ENCODE assay signal across 8 mouse cellular contexts in the genomic region with DNA sequence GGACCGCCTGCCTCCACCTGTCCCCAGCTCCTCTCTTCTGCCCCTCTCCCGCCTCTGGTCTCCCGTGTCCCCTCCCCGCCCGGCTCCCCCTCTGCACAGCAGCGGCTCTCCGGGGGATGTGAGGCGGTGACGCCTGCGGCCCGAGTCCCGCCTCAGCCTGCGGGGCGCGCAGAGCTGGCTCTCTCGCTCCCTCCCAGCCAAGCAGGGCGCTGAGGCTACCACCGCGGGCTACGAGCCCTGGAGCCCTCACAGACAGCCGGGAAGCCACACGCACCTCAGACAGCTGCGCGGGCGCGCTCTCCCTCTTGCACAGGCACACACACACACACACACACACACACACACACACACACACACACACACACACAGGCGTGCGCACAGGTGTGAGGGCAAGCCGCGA. TPM values are rescaled to one million over a fixed set of nuclear protein-coding genes. Genes with fewer than 3 reads are reported as not detected.
DNase-seq lines count a peak whose midpoint lies in the region; ATAC-seq and TF ChIP-seq lines count a peak whose summit lies in the region.

No protein-coding gene starts in this region.

- no peaks in the 10 kb centered on the region for H3K36me3 ChIP-seq in heart, embryonic 14.5 days (ENCODE audit: control insufficient read depth, insufficient read depth, low read length)
- H3K36me3 ChIP-seq in embryonic facial prominence, embryonic 11.5 days (replicated peaks; ENCODE audit: control insufficient read depth, insufficient read depth, low read depth, low read length) = no peaks in the 10 kb centered on the region
- H3K36me3 ChIP-seq in hindbrain, embryonic 10.5 days = no peaks in the 10 kb centered on the region
- no peaks in the 10 kb centered on the region for H3K36me3 ChIP-seq in midbrain, postnatal 0 days (ENCODE audit: insufficient read depth, low read length)

- peak; percentile 44; the same call in 1 of the 2 replicates for ATAC-seq in heart, embryonic 14.5 days (ENCODE audit: insufficient number of reproducible peaks, insufficient read depth, low FRiP score, low read depth)
- peak; percentile 90 for ATAC-seq in embryonic facial prominence, embryonic 11.5 days (replicated peaks; ENCODE audit: insufficient number of reproducible peaks, low FRiP score, low TSS enrichment, low read depth)
- ATAC-seq in midbrain, postnatal 0 days (ENCODE audit: low FRiP score) = peak; percentile 85

- H3K27ac ChIP-seq in heart, embryonic 14.5 days (replicated peaks in 1 of 2; ENCODE audit: control insufficient read depth in 1 of 2, insufficient read depth in 1 of 2, low read depth in 2 of 2, low read length in 2 of 2) = no peak overlapping the region
- no peak overlapping the region for H3K27ac ChIP-seq in embryonic facial prominence, embryonic 11.5 days (replicated peaks; ENCODE audit: low read depth, low read length)
- H3K27ac ChIP-seq in hindbrain, embryonic 10.5 days = peak overlapping the region; percentile 81
- peak overlapping the region; percentile 62 for H3K27ac ChIP-seq in midbrain, postnatal 0 days (ENCODE audit: low read depth, low read length)

- peak overlapping the region; percentile 52 for H3K9ac ChIP-seq in heart, embryonic 14.5 days (ENCODE audit: low read length)
- H3K9ac ChIP-seq in embryonic facial prominence, embryonic 11.5 days (replicated peaks; ENCODE audit: low read length) = peak overlapping the region; percentile 26
- H3K9ac ChIP-seq in midbrain, postnatal 0 days (replicated peaks; ENCODE audit: low read length, poor library complexity, severe bottlenecking) = peak overlapping the region; percentile 81

- H3K4me1 ChIP-seq in heart, embryonic 14.5 days (ENCODE audit: control insufficient read depth in 2 of 2, insufficient read depth in 2 of 2, low read length in 2 of 2) = peaks cover 7 to 9% of the 10 kb centered on the region in 2 experiments; a peak in 3 of 4 replicates
- H3K4me1 ChIP-seq in embryonic facial prominence, embryonic 11.5 days (ENCODE audit: control insufficient read depth, insufficient read depth, low read length) = peaks cover 2% of the 10 kb centered on the region; the same call in 1 of the 2 replicates
- H3K4me1 ChIP-seq in hindbrain, embryonic 10.5 days (replicated peaks) = peaks cover 17% of the 10 kb centered on the region
- no peaks in the 10 kb centered on the region for H3K4me1 ChIP-seq in midbrain, postnatal 0 days (ENCODE audit: insufficient read depth, low read length)

- WGBS in heart, embryonic 14.5 days = under 1% methylated on average over 22 of the region's 30 CpGs
- WGBS in embryonic facial prominence, embryonic 11.5 days = 2% methylated on average over 29 of the region's 30 CpGs
- 0% methylated on average over 30 of the region's 30 CpGs for WGBS in hindbrain, embryonic 10.5 days
- WGBS in midbrain, postnatal 0 days = under 1% methylated on average over 23 of the region's 30 CpGs

- H3K9me3 ChIP-seq in heart, embryonic 14.5 days (ENCODE audit: control insufficient read depth, low read length) = no peaks in the 10 kb centered on the region
- no peaks in the 10 kb centered on the region for H3K9me3 ChIP-seq in embryonic facial prominence, embryonic 11.5 days (replicated peaks; ENCODE audit: control insufficient read depth, low read length)
- H3K9me3 ChIP-seq in hindbrain, embryonic 10.5 days = no peaks in the 10 kb centered on the region
- no peaks in the 10 kb centered on the region for H3K9me3 ChIP-seq in midbrain, postnatal 0 days (ENCODE audit: low read length)

- peak overlapping the region; percentile 53 to 57 for H3K4me3 ChIP-seq in heart, embryonic 14.5 days (ENCODE audit: control insufficient read depth in 1 of 2, insufficient read depth in 1 of 2, low read depth in 1 of 2, low read length in 2 of 2)
- peak overlapping the region; percentile 45 for H3K4me3 ChIP-seq in embryonic facial prominence, embryonic 11.5 days (ENCODE audit: low read depth, low read length)
- peak overlapping the region; percentile 87 for H3K4me3 ChIP-seq in hindbrain, embryonic 10.5 days
- H3K4me3 ChIP-seq in midbrain, postnatal 0 days (ENCODE audit: low read depth, low read length) = peak overlapping the region; percentile 78

- peaks cover 16% of the 10 kb centered on the region; the same call in 1 of the 2 replicates for H3K27me3 ChIP-seq in heart, embryonic 14.5 days (ENCODE audit: control insufficient read depth, insufficient read depth, low read length)
- peaks cover 4% of the 10 kb centered on the region; the same call in 1 of the 2 replicates for H3K27me3 ChIP-seq in embryonic facial prominence, embryonic 11.5 days (ENCODE audit: control insufficient read depth, insufficient read depth, low read length)
- H3K27me3 ChIP-seq in hindbrain, embryonic 10.5 days (ENCODE audit: insufficient read depth, poor library complexity, severe bottlenecking) = peaks cover 20% of the 10 kb centered on the region
- H3K27me3 ChIP-seq in midbrain, postnatal 0 days (ENCODE audit: insufficient read depth, low read length) = no peaks in the 10 kb centered on the region

- peak overlapping the region; percentile 99 for H3K4me2 ChIP-seq in heart, embryonic 14.5 days (ENCODE audit: low read length)
- H3K4me2 ChIP-seq in embryonic facial prominence, embryonic 11.5 days (ENCODE audit: low read depth, low read length) = peak overlapping the region; percentile 97
- peak overlapping the region; percentile 76 for H3K4me2 ChIP-seq in midbrain, postnatal 0 days (ENCODE audit: low read depth, low read length, poor library complexity, severe bottlenecking)

- no peak for TF ChIP-seq CTCF in midbrain, postnatal 0 days (IDR thresholded peaks at IDR 0.05)

- intact Hi-C loops in heart, postnatal 36 days (cut with DNase I) = no loop called here
- intact Hi-C loops in left cerebral cortex, postnatal 25 days (cut with DNase I) = loop anchor here (2.0 to 10.0 kb wide), 3 partner anchors 123 to 298 kb away; partner anchors contain the start of gene Ndufb4

- DNase-seq in heart, postnatal 36 days = no peak
- DNase-seq in adrenal gland, adult (ENCODE audit: inconsistent age in 2 of 2, low spot score in 1 of 2) = peak; percentile 54 to 76
- DNase-seq in embryonic facial prominence, embryonic 11.5 days (ENCODE audit: low spot score) = peak; percentile 28
- no peak for DNase-seq in hindbrain, embryonic 10.5 days (ENCODE audit: low spot score)
- peak; percentile 68 to 71 for DNase-seq in left cerebral cortex, postnatal 25 days (ENCODE audit: low spot score in 2 of 2)
- peak; percentile 53 for DNase-seq in midbrain, postnatal 0 days (ENCODE audit: low spot score)
- DNase-seq in T-cell, adult 2 months (ENCODE audit: low spot score) = no peak

RNA-seq across cellular contexts. Expression of gene Stxbp5l, which starts 0.4 kb away (rescaled TPM):
- 0.12 TPM in 2 replicates for polyA plus RNA-seq in heart, embryonic 14.5 days (2014; fragmentation: Nextera tagmentation; extraction: Ambion mirVana)
- not detected for total RNA-seq in heart, postnatal 36 days (2021)
- polyA plus RNA-seq in embryonic facial prominence, embryonic 11.5 days (2014; fragmentation: Nextera tagmentation; extraction: Ambion mirVana) = 0.31 and 0.46 TPM in 2 replicates
- 1.9 and 4.0 TPM in 2 replicates for polyA plus RNA-seq in hindbrain, embryonic 10.5 days (2016; fragmentation: Nextera tagmentation; extraction: Ambion mirVana)
- total RNA-seq in left cerebral cortex, postnatal 25 days (2021) = 100 to 1,000 TPM; 103 to 114 TPM
- 18.7 and 23.9 TPM in 2 replicates for total RNA-seq in midbrain, postnatal 0 days (2014; rRNA removed)
- polyA plus RNA-seq in midbrain, postnatal 0 days (2015; fragmentation: Nextera tagmentation; extraction: Ambion mirVana) = 10.8 and 13.5 TPM in 2 replicates

Comparison
In these comparisons a context has a peak if more than half of its experiments do, and no peak if none do; other contexts are left out.
1. H3K27ac ChIP-seq: peak in hindbrain, embryonic 10.5 days (single experiment) and midbrain, postnatal 0 days (single experiment); none in heart, embryonic 14.5 days (0 of 2) and embryonic facial prominence, embryonic 11.5 days (single experiment).
2. H3K9ac ChIP-seq: peak in every context shown above with its lines; median percentile 81 in midbrain, postnatal 0 days; 52 in heart, embryonic 14.5 days; 26 in embryonic facial prominence, embryonic 11.5 days.
3. DNase-seq: peak in adrenal gland, adult (2 of 2), embryonic facial prominence, embryonic 11.5 days (single experiment), left cerebral cortex, postnatal 25 days (2 of 2) and midbrain, postnatal 0 days (single experiment); none in heart, postnatal 36 days (0 of 2), hindbrain, embryonic 10.5 days (single experiment) and T-cell, adult 2 months (single experiment).
4. Peak in every context shown above with its lines, with median percentiles within 50 percentile points of each other: ATAC-seq, H3K4me2 ChIP-seq and H3K4me3 ChIP-seq.